Mouse (Mus musculus) heart, embryonic 13.5 days (tissue): Measurements from ENCODE around the gene Tbl2. TPM values are rescaled to one million over a fixed set of nuclear protein-coding genes. Genes with fewer than 3 reads are reported as not detected.

Source experiments
- ATAC-seq: fragments of 200-750 bp; cut with Nextera tagmentation; 2 replicates; pipeline ENCODE4 v1.8.0; 2017; ENCODE audit warnings: moderate TSS enrichment; ENCODE audit not compliant: insufficient number of reproducible peaks, low FRiP score, low TSS enrichment; ENCODE audit errors: extremely low read depth
- H3K27ac ChIP-seq: fragments of 300-500 bp; sonication (generic); replicated peaks from 2 replicates; pipeline ENCODE4 v1.5.1; 2015; ENCODE audit warnings: moderate library complexity, mild to moderate bottlenecking, inconsistent platforms
- H3K27me3 ChIP-seq: fragments of 300-500 bp; sonication (generic); replicated peaks from 2 replicates; pipeline ENCODE4 v1.6.1; 2015; ENCODE audit warnings: mild to moderate bottlenecking, inconsistent platforms
- H3K36me3 ChIP-seq: fragments of 300-500 bp; sonication (generic); 2 replicates; pipeline ENCODE4 v1.6.1; 2015; ENCODE audit warnings: mild to moderate bottlenecking, inconsistent platforms
- H3K4me1 ChIP-seq: fragments of 300-500 bp; sonication (generic); 2 replicates; pipeline ENCODE4 v1.6.1; 2015; ENCODE audit warnings: inconsistent platforms
- H3K4me2 ChIP-seq: fragments of 300-500 bp; sonication (generic); 2 replicates; pipeline ENCODE4 v1.6.1; 2015; ENCODE audit warnings: inconsistent platforms, mild to moderate bottlenecking, moderate library complexity
- H3K4me3 ChIP-seq: fragments of 300-500 bp; sonication (generic); 2 replicates; pipeline ENCODE4 v1.5.1; 2015; ENCODE audit warnings: moderate library complexity, mild to moderate bottlenecking, inconsistent platforms
- H3K9ac ChIP-seq: fragments of 300-500 bp; sonication (generic); 2 replicates; pipeline ENCODE4 v1.6.1; 2015; ENCODE audit warnings: inconsistent platforms, mild to moderate bottlenecking, moderate library complexity
- H3K9me3 ChIP-seq: fragments of 300-500 bp; sonication (generic); 2 replicates; pipeline ENCODE4 v1.6.1; 2016; ENCODE audit warnings: inconsistent platforms
- WGBS: fragments of 180-500 bp; shearing (Covaris S2); methylation state at CpG from one replicate; pipeline ENCODE4 v1.1.7; 2015; ENCODE audit warnings: mixed read lengths; 5-methylcytosine and 5-hydroxymethylcytosine counted together
- polyA plus RNA-seq: library from polyadenylated mRNA; unstranded; fragments of >200 nt; fragmentation: Nextera tagmentation; extraction: Ambion mirVana; gene quantifications from 2 replicates; pipeline ENCODE4 v1.2.1, GENCODE M21; 2015

Gene Tbl2
- polyA plus RNA-seq = 18.0 and 18.1 TPM in 2 replicates

DNA sequence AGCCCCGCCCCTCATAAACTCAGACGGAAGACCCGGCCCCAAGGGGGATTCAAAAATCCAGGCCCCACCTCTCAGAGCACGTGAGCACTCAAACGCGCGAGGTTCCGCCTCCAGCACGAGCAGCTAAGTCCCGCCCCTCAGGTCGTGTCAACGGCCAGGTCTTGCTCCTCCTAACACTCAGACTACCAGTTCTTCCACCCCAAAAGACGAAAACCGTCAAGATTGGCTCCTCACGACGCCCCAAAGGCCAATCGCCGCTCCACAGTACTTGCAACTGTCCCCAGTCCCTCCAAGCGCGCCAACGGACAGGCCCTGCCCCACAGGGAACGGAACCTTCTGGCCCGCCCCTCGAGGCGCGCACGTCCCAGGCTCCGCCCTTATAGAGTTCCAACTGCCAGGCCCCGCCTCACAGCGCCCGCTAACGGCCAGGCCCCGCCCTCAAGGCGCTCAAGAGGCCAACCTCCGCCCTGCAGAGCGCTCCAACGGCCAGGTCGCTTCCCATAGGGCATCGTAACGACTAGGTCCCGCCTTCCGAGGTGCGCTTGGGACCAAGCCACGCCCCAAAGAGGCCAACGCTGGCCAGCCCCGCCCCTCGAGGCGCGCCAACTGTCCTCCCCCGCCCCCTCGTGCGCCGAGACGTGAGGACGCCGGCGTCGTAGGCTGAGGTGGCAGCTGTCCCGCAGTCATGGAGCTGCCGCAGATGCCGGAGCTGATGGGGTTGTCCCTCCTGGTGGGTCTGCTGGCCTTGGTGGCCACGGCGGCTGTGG lies at the start of gene Tbl2:
Tbl2 (plus strand) TSS at position 605 of the 767 bp plus-strand sequence.
- ATAC-seq = peak; percentile 99
- peaks cover 23% of the 10 kb centered on the region for H3K36me3 ChIP-seq
- H3K27ac ChIP-seq = peak within 1 kb of the TSS; percentile 94
- peaks cover 21% of the 10 kb centered on the region for H3K4me1 ChIP-seq
- H3K4me2 ChIP-seq = peak within 1 kb of the TSS; percentile 73
- H3K27me3 ChIP-seq = no peaks in the 10 kb centered on the region
- under 1% methylated on average over 63 of the region's 63 CpGs for WGBS
- H3K9me3 ChIP-seq = no peaks in the 10 kb centered on the region
- H3K4me3 ChIP-seq = peak within 1 kb of the TSS; percentile 78
- H3K9ac ChIP-seq = peak within 1 kb of the TSS; percentile 87

DNA sequence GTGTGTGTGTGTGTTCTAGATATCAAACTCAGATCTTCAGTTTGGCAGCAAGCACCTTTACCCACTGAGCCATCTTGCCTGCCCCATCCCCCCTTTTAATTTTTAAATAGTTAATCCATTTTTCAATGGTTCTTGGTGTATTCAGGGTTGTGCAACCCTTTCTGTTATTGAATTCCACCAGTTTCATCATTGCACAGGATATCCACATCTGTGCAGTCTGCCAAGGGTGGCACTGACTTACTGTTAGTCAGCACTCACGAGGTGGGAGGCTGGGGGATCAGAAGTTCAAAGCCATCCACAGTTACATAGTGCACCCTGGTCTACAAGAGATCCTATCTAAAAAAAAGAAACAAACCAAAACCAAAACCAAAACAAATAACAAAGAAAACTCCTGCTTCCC lies 48.5 kb upstream of the Tbl2 start:
- H3K27me3 ChIP-seq = peaks cover 43% of the 10 kb centered on the region
- no peak overlapping the region for H3K4me3 ChIP-seq
- no peak overlapping the region for H3K9ac ChIP-seq
- no peak overlapping the region for H3K27ac ChIP-seq
- no peaks in the 10 kb centered on the region for H3K4me1 ChIP-seq
- no peaks in the 10 kb centered on the region for H3K36me3 ChIP-seq
- H3K9me3 ChIP-seq = no peaks in the 10 kb centered on the region
- ATAC-seq = no peak
- no peak overlapping the region for H3K4me2 ChIP-seq
- 31% methylated on average over 1 of the region's 1 CpGs for WGBS

DNA sequence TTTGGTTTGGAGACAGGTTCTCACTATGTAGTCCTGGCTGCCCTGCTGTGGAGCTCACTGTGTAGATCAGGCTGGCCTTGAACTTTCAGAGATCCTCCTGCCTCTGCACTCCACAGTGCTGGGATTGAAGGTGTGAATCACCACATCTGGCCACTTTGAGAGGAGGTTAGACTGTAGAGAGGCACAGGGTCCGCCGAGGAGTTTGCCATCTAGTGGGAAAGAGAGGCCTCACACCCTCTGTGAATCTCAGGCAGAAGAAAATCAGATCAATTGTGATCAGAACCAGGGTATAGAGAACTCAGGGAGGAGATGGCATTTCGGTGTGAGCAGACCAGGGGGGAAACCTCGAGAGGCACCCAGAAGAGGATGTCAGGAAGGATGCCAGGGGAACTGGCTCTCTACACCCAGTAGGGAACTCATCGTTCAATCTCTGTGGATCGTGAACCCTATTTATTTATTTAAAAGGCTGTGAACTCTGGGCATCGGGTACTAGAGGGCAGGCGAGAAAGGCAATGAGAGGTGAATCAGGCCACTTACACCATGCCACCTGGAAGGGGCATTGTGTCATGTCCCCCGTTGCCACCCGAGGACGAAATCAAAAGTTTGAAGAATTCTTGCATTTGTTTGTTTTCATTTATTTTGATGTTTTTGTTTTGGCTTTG lies 45.3 kb upstream of the Tbl2 start:
- H3K4me1 ChIP-seq = peaks cover 21% of the 10 kb centered on the region
- no peak for ATAC-seq
- H3K36me3 ChIP-seq = no peaks in the 10 kb centered on the region
- no peak overlapping the region for H3K9ac ChIP-seq
- H3K4me2 ChIP-seq = no peak overlapping the region
- H3K27me3 ChIP-seq = peaks cover 63% of the 10 kb centered on the region
- no peaks in the 10 kb centered on the region for H3K9me3 ChIP-seq
- no peak overlapping the region for H3K4me3 ChIP-seq
- 56% methylated on average over 11 of the region's 11 CpGs for WGBS
- no peak overlapping the region for H3K27ac ChIP-seq

DNA sequence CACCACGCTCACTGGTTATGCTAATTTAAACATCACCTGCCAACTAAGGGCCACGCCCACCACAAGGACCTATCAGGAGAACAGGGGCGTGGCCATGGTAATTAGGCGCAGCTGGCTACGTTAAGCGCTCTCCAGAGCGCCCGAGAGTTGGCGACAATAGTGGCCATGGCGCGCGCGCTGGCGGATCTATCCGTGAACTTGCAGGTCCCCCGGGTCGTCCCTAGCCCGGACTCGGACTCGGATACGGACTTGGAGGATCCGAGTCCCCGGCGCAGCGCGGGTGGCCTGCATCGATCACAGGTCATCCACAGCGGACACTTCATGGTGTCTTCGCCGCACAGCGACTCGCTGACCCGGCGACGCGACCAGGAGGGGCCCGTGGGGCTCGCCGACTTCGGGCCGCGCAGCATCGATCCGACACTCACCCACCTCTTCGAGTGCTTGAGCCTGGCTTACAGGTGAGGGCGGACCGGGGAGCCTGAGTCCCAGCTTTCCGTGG lies 42.6 kb upstream of the Tbl2 start:
- Histone ChIP-seq H3K9me3 (no peaks in the 10 kb centered on the region; the same call in 1 of the 2 replicates), H3K4me1 (peaks cover 21% of the 10 kb centered on the region), H3K9ac (peak overlapping the region; percentile 67), H3K27me3 (peaks cover 86% of the 10 kb centered on the region), H3K4me3 (peak overlapping the region; percentile 53), H3K4me2 (peak overlapping the region; percentile 91), H3K36me3 (no peaks in the 10 kb centered on the region), H3K27ac (no peak overlapping the region)
- under 1% methylated on average over 48 of the region's 48 CpGs for WGBS
- ATAC-seq = peak; percentile 69; the same call in 1 of the 2 replicates

DNA sequence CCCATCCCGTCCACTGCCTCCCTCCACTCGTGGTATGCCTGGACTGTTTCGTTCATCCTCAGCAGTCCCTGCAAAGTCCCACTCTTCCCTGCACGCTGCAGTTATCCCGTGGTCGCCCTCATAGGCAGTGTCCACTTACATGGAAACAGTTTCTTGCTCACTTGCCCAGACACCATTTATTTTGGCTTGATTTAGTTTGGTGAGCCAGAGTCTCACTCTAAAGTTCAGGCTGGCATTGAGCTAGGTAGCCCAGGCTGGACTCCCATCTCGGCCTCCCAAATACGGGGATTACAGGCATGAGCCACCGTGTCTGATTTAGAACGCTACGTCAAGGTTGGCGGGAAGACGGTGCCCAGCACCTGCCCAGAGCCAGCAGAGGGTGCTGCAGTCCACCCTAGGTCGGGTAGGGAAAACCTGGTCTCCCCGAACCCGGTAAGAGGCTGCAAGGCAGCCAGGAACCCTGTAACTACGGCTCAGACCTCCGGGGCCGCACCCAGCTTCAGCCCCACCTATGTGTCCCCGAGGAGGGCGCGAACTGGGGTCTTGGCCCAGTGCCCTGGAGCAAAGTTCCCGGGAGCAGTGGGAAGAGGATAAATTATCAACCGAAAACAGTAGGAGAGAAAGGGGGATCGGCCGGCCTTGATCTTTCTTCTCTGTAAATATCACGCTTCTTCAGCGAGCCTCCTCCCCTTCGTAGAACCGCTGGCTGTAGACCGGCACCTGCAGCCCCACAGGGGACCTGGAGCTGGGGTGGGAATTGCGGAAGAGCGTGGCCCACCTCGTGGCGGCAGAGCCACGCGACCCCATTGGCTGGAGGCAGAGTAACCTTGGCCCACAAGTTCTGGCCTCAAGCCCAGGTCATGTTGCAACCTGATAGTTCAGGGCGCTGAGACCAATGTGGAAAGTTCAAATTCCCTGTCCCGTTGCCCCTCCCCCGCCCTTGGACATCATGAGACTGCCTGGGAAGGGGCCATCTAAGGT lies 41.6 kb upstream of the Tbl2 start:
- H3K27me3 ChIP-seq = peaks cover 90% of the 10 kb centered on the region
- peaks cover 21% of the 10 kb centered on the region for H3K4me1 ChIP-seq
- no peak overlapping the region for H3K27ac ChIP-seq
- H3K4me3 ChIP-seq = peak overlapping the region; percentile 53
- H3K4me2 ChIP-seq = peak overlapping the region; percentile 91
- ATAC-seq = no peak
- H3K9me3 ChIP-seq = no peaks in the 10 kb centered on the region; the same call in 1 of the 2 replicates
- WGBS = 8% methylated on average over 40 of the region's 40 CpGs
- no peaks in the 10 kb centered on the region for H3K36me3 ChIP-seq
- H3K9ac ChIP-seq = peak overlapping the region; percentile 67

DNA sequence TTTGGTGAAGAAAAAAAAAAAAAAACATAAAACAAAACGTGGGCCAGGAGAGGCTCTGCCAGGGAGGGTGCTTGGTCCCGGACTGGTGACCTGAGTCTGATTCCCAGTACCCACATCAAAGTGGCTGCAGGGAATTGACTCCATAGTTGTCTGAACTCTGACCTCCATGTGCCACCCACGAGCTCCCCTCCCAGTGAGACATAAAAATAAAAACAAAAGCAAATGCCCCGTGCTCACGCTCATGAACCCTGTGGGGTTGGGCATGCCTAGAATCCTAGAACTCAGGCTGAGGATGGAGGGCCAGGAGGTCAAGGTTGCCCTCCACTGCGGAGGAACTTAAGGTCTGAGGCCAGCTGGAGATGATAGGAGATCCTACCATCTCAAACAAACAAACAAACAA lies 40.4 kb upstream of the Tbl2 start:
- H3K27me3 ChIP-seq = peaks cover 91% of the 10 kb centered on the region
- H3K9ac ChIP-seq = no peak overlapping the region
- no peak overlapping the region for H3K4me3 ChIP-seq
- H3K36me3 ChIP-seq = no peaks in the 10 kb centered on the region
- 63% methylated on average over 6 of the region's 6 CpGs for WGBS
- no peak overlapping the region for H3K27ac ChIP-seq
- ATAC-seq = no peak
- H3K4me2 ChIP-seq = no peak overlapping the region
- peaks cover 21% of the 10 kb centered on the region for H3K4me1 ChIP-seq
- H3K9me3 ChIP-seq = no peaks in the 10 kb centered on the region; the same call in 1 of the 2 replicates

DNA sequence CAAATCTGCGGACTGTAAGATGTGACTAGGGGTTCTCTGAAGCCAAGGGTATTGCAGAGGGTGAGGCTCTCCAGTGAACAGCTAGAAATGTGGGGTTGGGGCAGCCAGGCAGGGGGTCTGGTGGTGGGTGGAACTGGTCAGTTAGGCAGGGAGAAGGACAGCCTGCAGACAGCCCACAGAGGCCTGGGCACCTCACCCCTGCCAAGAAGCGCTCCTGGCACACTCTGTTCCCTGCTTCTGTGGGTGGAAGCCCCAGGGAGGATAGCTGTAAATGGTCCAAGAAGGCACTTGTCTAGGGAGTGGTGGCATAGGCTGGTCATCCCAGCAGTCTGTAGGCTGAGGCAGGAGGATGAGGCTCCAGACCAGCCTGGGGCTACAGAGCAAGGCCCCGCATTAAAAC lies 40.0 kb upstream of the Tbl2 start:
- H3K36me3 ChIP-seq = no peaks in the 10 kb centered on the region
- peaks cover 89% of the 10 kb centered on the region for H3K27me3 ChIP-seq
- H3K4me2 ChIP-seq = no peak overlapping the region
- H3K9me3 ChIP-seq = no peaks in the 10 kb centered on the region; the same call in 1 of the 2 replicates
- no peak overlapping the region for H3K9ac ChIP-seq
- no peak for ATAC-seq
- H3K4me1 ChIP-seq = peaks cover 21% of the 10 kb centered on the region
- H3K4me3 ChIP-seq = no peak overlapping the region
- WGBS = 86% methylated on average over 3 of the region's 3 CpGs
- no peak overlapping the region for H3K27ac ChIP-seq

DNA sequence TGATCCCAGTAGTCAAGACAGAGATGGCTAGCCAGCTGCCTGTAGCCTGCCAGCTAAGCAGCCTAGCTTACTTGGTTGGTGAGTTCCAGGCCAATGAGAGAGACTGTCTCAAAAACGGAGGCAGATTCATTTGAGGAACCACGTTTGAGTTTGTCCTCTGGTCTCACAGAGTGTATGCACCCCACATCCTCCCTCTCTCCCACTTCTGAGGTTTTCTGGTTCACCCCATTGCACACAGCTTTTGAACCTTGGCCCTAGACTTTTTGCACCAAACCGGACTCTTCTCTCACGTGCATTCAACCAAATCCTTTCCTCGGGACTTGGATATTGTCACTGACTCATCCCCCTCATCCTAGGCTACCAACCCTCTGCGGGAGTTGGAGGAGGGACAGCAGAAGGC lies 39.5 kb upstream of the Tbl2 start:
- Histone ChIP-seq H3K4me1 (peaks cover 21% of the 10 kb centered on the region), H3K9me3 (no peaks in the 10 kb centered on the region; the same call in 1 of the 2 replicates), H3K4me2 (no peak overlapping the region), H3K27ac (no peak overlapping the region), H3K4me3 (no peak overlapping the region), H3K9ac (no peak overlapping the region), H3K36me3 (no peaks in the 10 kb centered on the region), H3K27me3 (peaks cover 84% of the 10 kb centered on the region)
- 65% methylated on average over 6 of the region's 6 CpGs for WGBS
- ATAC-seq = no peak

DNA sequence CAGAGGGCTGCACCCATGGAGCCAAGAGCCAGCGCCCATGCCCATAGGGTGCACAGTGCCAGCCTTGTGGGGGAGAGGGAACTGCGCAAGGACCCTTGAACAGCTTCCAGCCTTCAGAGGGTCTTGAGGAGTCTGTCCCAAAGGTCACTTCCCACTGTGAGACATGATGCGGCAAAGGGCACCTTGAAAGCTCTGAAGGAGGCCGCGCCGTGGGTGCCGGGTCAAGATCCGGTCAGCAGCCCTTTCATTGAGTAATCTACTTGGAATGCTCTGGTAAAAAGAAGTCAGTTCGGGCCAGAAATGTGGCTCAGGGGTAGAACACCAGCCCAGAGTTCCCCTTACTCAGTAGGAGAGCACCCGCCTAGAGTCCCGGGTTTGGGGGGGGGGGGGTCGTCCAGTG lies 35.7 kb upstream of the Tbl2 start:
- ATAC-seq = no peak
- H3K36me3 ChIP-seq = no peaks in the 10 kb centered on the region
- no peak overlapping the region for H3K27ac ChIP-seq
- WGBS = 77% methylated on average over 12 of the region's 12 CpGs
- peaks cover 46% of the 10 kb centered on the region for H3K27me3 ChIP-seq
- peaks cover 8% of the 10 kb centered on the region for H3K4me1 ChIP-seq
- H3K9ac ChIP-seq = no peak overlapping the region
- no peak overlapping the region for H3K4me3 ChIP-seq
- H3K4me2 ChIP-seq = no peak overlapping the region
- no peaks in the 10 kb centered on the region; the same call in 1 of the 2 replicates for H3K9me3 ChIP-seq

DNA sequence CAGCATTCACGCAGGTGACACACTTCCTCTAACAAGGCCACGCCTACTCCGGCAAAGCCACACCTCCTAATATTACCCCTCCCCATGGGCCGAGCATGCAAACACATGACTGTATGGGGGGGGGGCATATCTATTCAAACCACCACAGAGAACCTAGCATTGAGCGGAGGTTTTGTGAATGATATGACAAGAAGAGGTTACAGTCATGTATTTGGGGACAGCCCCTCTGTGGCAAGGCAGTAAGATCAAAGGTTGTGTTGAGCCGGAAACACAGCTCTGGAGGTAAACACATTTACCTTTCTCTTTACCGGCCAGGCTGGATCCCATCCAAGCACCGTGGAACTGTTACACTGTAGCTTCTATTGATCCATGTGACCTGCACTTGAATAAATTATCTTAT lies 34.2 kb upstream of the Tbl2 start:
- ATAC-seq = no peak
- Histone ChIP-seq H3K9me3 (no peaks in the 10 kb centered on the region; the same call in 1 of the 2 replicates), H3K4me3 (no peak overlapping the region), H3K9ac (no peak overlapping the region), H3K27me3 (peaks cover 36% of the 10 kb centered on the region), H3K4me2 (no peak overlapping the region), H3K4me1 (peaks cover 10% of the 10 kb centered on the region), H3K27ac (no peak overlapping the region), H3K36me3 (no peaks in the 10 kb centered on the region)
- 79% methylated on average over 8 of the region's 8 CpGs for WGBS
